Mouse (Mus musculus) liver, adult (tissue): ENCODE results near the gene Pak4.

Experiments used
- GATA4 ChIP-seq: IDR thresholded peaks from 2 replicates; pipeline ENCODE4 v1.6.1; 2014; ENCODE audit warnings: mild to moderate bottlenecking, low read length; ENCODE audit not compliant: insufficient replicate concordance

Gene Pak4

GRCm38 (mm10) chr7:28577826-28578542 lies 20.0 kb downstream of the Pak4 start:
- TF ChIP-seq GATA4: no peak

GRCm38 (mm10) chr7:28576271-28576914 lies 21.6 kb downstream of the Pak4 start:
- no peak for TF ChIP-seq GATA4

- no peak for TF ChIP-seq GATA4
Observed at GRCm38 (mm10) chr7:28575597-28575996, 22.4 kb downstream of the Pak4 start.

GRCm38 (mm10) chr7:28573236-28573635 lies 24.7 kb downstream of the Pak4 start:
- TF ChIP-seq GATA4: no peak

- no peak for TF ChIP-seq GATA4
Observed at GRCm38 (mm10) chr7:28572689-28573088, 25.3 kb downstream of the Pak4 start.

- no peak for TF ChIP-seq GATA4
Observed at GRCm38 (mm10) chr7:28570982-28571682, 26.9 kb downstream of the Pak4 start.

- no peak for TF ChIP-seq GATA4
Observed at GRCm38 (mm10) chr7:28570291-28570981, 27.5 kb downstream of the Pak4 start.

- no peak for TF ChIP-seq GATA4
Observed at GRCm38 (mm10) chr7:28568253-28568652, 29.7 kb downstream of the Pak4 start.

GRCm38 (mm10) chr7:28567539-28567938 lies 30.4 kb downstream of the Pak4 start:
- no peak for TF ChIP-seq GATA4

GRCm38 (mm10) chr7:28565407-28565806 lies 32.6 kb downstream of the Pak4 start:
- TF ChIP-seq GATA4: no peak

GRCm38 (mm10) chr7:28562951-28563350 lies 35.0 kb downstream of the Pak4 start:
- no peak for TF ChIP-seq GATA4

GRCm38 (mm10) chr7:28562371-28562770 lies 35.6 kb downstream of the Pak4 start:
- no peak for TF ChIP-seq GATA4

- TF ChIP-seq GATA4: no peak
Observed at GRCm38 (mm10) chr7:28561967-28562366, 36.0 kb downstream of the Pak4 start.

GRCm38 (mm10) chr7:28560856-28561255 lies 37.1 kb downstream of the Pak4 start:
- no peak for TF ChIP-seq GATA4

GRCm38 (mm10) chr7:28558486-28558885 lies 39.5 kb downstream of the Pak4 start:
- no peak for TF ChIP-seq GATA4
